Comparison of ENCODE assay signal across 8 mouse cellular contexts in the genomic region with DNA sequence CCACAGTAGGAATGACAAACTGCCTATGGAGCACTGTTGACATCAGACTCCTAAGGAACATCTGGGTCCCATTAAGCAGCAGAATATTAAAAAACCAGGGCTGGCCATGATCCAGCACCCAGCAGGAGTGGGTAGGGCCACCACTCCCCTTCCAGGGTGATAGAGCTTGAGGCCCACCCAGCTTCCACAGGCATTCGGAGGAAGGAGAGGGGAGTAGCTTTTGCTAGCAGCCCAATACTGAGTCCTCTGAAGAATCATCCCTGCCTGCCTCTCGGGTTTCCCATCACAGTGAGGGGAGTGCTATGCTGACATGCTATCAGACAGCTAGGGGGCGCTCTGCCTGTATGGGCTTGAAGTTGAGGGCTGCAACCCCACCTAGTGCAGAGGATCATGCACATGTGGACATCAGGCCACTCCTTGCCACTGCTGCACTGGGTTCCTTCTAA.
DNase-seq lines count a peak whose midpoint lies in the region; ATAC-seq and TF ChIP-seq lines count a peak whose summit lies in the region.

No protein-coding gene starts in this region.

- TF ChIP-seq POLR2A in heart, adult 2 months (IDR thresholded peaks at IDR 0.05; ENCODE audit: insufficient read depth, low read depth, low read length): no peak
- TF ChIP-seq POLR2A in bone marrow macrophage, adult 2 months (IDR thresholded peaks at IDR 0.05; ENCODE audit: borderline replicate concordance, low read depth, low read length): no peak

- peak; percentile 36 to 60 for DNase-seq in heart, adult 2 months
- no peak for DNase-seq in heart, adult 9 months (ENCODE audit: low spot score in 2 of 2)
- no peak for DNase-seq in frontal cortex, postnatal 25 days (ENCODE audit: low spot score in 2 of 2)

- no peaks in the 10 kb centered on the region for H3K36me3 ChIP-seq in heart, adult 2 months (ENCODE audit: control insufficient read depth, insufficient read depth, low read length)
- H3K36me3 ChIP-seq in heart, embryonic 14.5 days (ENCODE audit: control insufficient read depth, insufficient read depth, low read length): no peaks in the 10 kb centered on the region
- no peaks in the 10 kb centered on the region for H3K36me3 ChIP-seq in limb, embryonic 12.5 days

- H3K4me1 ChIP-seq in heart, adult 2 months (ENCODE audit: control insufficient read depth, insufficient read depth, low read length): no peaks in the 10 kb centered on the region; the same call in 1 of the 2 replicates
- no peaks in the 10 kb centered on the region for H3K4me1 ChIP-seq in bone marrow macrophage, adult 2 months (ENCODE audit: control insufficient read depth, insufficient read depth, low read length)
- H3K4me1 ChIP-seq in heart, embryonic 14.5 days (ENCODE audit: control insufficient read depth in 2 of 2, insufficient read depth in 2 of 2, low read length in 2 of 2): peaks cover 3 to 11% of the 10 kb centered on the region in 2 experiments; a peak in 3 of 4 replicates
- peaks cover 24% of the 10 kb centered on the region for H3K4me1 ChIP-seq in limb, embryonic 12.5 days (replicated peaks)

- H3K27ac ChIP-seq in heart, adult 2 months: no peak overlapping the region
- H3K27ac ChIP-seq in bone marrow macrophage, adult 2 months (ENCODE audit: insufficient read depth, low read depth, low read length): no peak overlapping the region
- no peak overlapping the region for H3K27ac ChIP-seq in heart, embryonic 14.5 days (replicated peaks in 1 of 2; ENCODE audit: control insufficient read depth in 1 of 2, insufficient read depth in 1 of 2, low read depth in 2 of 2, low read length in 2 of 2)
- peak overlapping the region; percentile 86 for H3K27ac ChIP-seq in limb, embryonic 12.5 days

- peak; percentile 39 for ATAC-seq in CD4-positive, CD25-positive, alpha-beta regulatory T cell, adult 4 months
- ATAC-seq in heart, embryonic 14.5 days (ENCODE audit: insufficient number of reproducible peaks, insufficient read depth, low FRiP score, low read depth): peak; percentile 68; the same call in 1 of the 2 replicates
- peak; percentile 93 for ATAC-seq in limb, embryonic 12.5 days (ENCODE audit: insufficient number of reproducible peaks, insufficient read depth, low FRiP score, low TSS enrichment, low read depth)
- peak; percentile 79; the same call in 1 of the 2 replicates for ATAC-seq in monocyte, adult 5-6 weeks (replicated peaks; ENCODE audit: insufficient number of reproducible peaks, low FRiP score, low TSS enrichment, poor library complexity, severe bottlenecking)

- no peak overlapping the region for H3K9ac ChIP-seq in heart, adult 2 months (ENCODE audit: low read depth, low read length)
- H3K9ac ChIP-seq in heart, embryonic 14.5 days (ENCODE audit: low read length): no peak overlapping the region
- no peak overlapping the region for H3K9ac ChIP-seq in limb, embryonic 12.5 days (replicated peaks)

- intact Hi-C loops in heart, adult 2 months (cut with DNase I): loop anchor here (2.0 kb wide), 1 partner anchor 82 kb away; no protein-coding TSS in a partner anchor

- H3K79me2 ChIP-seq in heart, adult 2 months (replicated peaks; ENCODE audit: control insufficient read depth, insufficient read depth, low read length): no peaks in the 10 kb centered on the region

- peak; percentile 74 for TF ChIP-seq CTCF in heart, adult 2 months (IDR thresholded peaks at IDR 0.05)
- peak; percentile 80 for TF ChIP-seq CTCF in bone marrow macrophage, adult 2 months (IDR thresholded peaks at IDR 0.05; ENCODE audit: low read depth, low read length)

- no peaks in the 10 kb centered on the region for H3K9me3 ChIP-seq in heart, embryonic 14.5 days (ENCODE audit: control insufficient read depth, low read length)
- H3K9me3 ChIP-seq in limb, embryonic 12.5 days: no peaks in the 10 kb centered on the region

- no peak overlapping the region for H3K4me3 ChIP-seq in heart, adult 2 months
- no peak overlapping the region for H3K4me3 ChIP-seq in bone marrow macrophage, adult 2 months (ENCODE audit: insufficient read depth, low read length)
- H3K4me3 ChIP-seq in heart, embryonic 14.5 days (ENCODE audit: control insufficient read depth in 1 of 2, insufficient read depth in 1 of 2, low read depth in 1 of 2, low read length in 2 of 2): no peak overlapping the region
- no peak overlapping the region for H3K4me3 ChIP-seq in limb, embryonic 12.5 days (replicated peaks)

- no peaks in the 10 kb centered on the region for H3K27me3 ChIP-seq in heart, adult 2 months (ENCODE audit: control insufficient read depth, insufficient read depth, low read length)
- no peaks in the 10 kb centered on the region for H3K27me3 ChIP-seq in heart, embryonic 14.5 days (ENCODE audit: control insufficient read depth, insufficient read depth, low read length)
- H3K27me3 ChIP-seq in limb, embryonic 12.5 days: no peaks in the 10 kb centered on the region

- 11% methylated on average over 3 of the region's 3 CpGs for WGBS in heart, adult 2 months
- WGBS in heart, embryonic 14.5 days: 23% methylated on average over 3 of the region's 3 CpGs
- WGBS in limb, embryonic 12.5 days: 2% methylated on average over 3 of the region's 3 CpGs

- H3K4me2 ChIP-seq in heart, embryonic 14.5 days (ENCODE audit: low read length): no peak overlapping the region
- H3K4me2 ChIP-seq in limb, embryonic 12.5 days: 0 out of 2 replicates have a peak overlapping the region, but pooled peaks have one; percentile 6

- 0 out of 2 replicates have a peak, but pooled peaks have one; percentile 45 for TF ChIP-seq EP300 in heart, adult 2 months (IDR thresholded peaks at IDR 0.05; ENCODE audit: insufficient read depth, low read depth, low read length)

Comparison
In these comparisons a context has a peak if more than half of its experiments do, and no peak if none do; other contexts are left out.
1. DNase-seq: peak in heart, adult 2 months (2 of 2); none in heart, adult 9 months (0 of 2) and frontal cortex, postnatal 25 days (0 of 2).
2. ATAC-seq: peak in every context shown above with its lines; median percentile 93 in limb, embryonic 12.5 days; 79 in monocyte, adult 5-6 weeks; 68 in heart, embryonic 14.5 days; 39 in CD4-positive, CD25-positive, alpha-beta regulatory T cell, adult 4 months.